Mouse (Mus musculus) layer of hippocampus, postnatal 10 days (tissue): ENCODE measurements around the gene Dusp10. TPM values are rescaled to one million over a fixed set of nuclear protein-coding genes. Genes with fewer than 3 reads are reported as not detected.
A peak's percentile ranks its signal among the peaks of the same experiment; 100 is the strongest.

Experiments used
- DNase-seq, 2 experiments: peaks; one replicate each; pipeline ENCODE4 v3.0.0; 2021; ENCODE audit warnings: low spot score in 2 of 2
- total RNA-seq, 2 experiments: library from RNA; stranded (reverse); gene quantifications; 2 replicates each; pipeline ENCODE4 v1.2.3; 2021

Gene Dusp10
- total RNA-seq, 2 experiments from 2014 or later = 2.9 to 3.2 TPM

GRCm38 (mm10) chr1:184027039-184027438 lies 13.9 kb downstream of the Dusp10 start:
- no peak for DNase-seq

DNA sequence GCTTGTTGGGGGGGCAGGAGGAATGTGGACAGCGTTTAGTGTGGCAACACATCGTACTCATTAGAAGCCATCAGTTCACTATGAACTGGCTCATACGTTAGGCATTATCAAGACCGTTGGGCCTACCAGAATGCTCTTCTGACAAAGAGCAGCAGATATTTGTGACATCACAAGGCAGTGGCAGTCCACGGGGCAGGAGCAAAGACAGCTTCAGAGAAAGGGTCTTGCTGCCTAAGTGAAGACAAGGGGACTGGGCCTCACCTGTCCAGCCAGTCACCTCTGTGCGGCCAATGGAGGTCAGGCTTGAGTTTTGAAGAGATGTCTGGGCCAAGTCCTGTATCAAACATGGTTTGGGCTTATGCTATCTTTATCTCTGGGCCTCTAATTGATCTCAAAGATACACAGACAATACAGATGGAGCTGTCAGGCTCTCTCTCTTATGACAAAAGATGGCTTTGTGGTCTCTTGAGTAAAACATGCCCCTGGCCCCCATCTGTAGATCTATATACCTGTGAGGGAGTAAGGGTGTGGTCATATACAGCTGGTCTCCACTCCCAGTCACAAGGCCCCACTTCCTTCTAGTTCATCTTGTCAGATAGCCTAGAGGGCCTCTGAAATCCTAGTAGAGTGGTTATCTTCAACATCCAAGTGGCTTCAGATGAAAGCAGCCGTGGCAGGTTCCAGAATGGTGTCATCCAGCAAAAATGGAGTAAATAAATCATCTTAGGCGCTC lies 17.1 kb downstream of the Dusp10 start:
- DNase-seq = no peak

- DNase-seq = no peak
These were observed 19.7 kb downstream of the Dusp10 start for GRCm38 (mm10) chr1:184032682-184033389.

DNA sequence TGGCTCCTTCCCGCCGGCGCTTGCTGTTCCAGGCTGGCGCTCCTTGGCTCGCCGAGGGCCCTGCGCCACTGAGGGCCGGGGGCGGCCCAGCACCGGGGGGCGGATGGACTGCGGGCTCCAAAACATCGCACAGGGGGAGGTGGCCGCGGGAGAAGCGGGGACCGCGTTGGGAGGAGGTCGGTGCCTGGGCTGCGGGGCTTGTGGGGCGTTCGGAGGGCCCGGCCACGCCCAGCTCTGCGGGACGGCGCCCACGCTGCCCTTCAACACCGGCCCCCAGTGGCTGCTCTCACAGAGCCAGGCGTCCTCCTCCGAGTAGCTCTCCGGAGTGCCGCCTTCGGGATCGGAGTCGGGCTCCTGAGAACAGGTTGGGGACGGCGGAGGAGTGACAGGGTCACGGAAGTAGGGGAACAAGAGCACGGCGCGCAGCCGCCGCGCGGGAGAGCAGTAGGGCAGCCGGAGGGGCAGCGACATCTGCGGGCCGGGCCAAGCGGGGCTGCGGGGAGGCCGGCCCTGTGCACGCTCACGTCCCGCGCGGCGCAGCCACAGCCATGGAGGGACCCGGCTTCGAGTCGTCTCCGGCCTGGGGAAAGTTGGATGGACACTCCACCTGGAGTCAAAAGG lies 20.4 kb downstream of the Dusp10 start:
- peak in 1 of 2 experiments; percentile 82 for DNase-seq

DNA sequence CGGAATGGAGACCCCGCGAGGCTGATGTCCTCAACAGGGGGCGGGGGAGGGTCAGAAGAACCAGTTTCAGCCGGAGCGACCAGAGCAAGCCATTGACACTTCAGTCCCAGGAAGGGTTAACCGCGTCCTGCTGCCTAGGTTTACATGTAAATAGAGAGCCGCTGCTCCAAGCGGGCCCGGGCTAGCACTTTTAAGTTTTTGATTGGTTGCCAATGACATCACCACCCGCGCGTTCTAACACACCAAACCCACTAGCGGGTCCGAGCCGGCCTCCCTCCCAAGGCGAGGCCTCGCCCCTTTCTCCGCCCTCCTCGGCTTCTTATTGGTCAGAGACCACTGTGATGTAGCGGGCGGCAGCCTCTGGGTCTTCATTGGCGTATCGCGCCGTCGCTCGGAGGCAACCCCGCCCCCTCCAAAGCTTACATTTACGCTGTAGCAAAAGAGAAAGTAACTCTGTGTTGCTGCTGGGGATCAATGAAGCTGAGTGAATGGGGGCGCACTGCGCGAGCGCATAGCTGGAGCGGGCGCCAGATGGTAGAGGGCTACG lies 21.0 kb downstream of the Dusp10 start, which contains the start of gene 1700056E22Rik:
Gene 1700056E22Rik, minus strand, starts transcription at position 291 of the 547 bp plus-strand sequence.
- peak; percentile 94 to 96 for DNase-seq

- peak; percentile 34 to 37 for DNase-seq
These were observed 21.7 kb downstream of the Dusp10 start for GRCm38 (mm10) chr1:184034741-184035181.

DNA sequence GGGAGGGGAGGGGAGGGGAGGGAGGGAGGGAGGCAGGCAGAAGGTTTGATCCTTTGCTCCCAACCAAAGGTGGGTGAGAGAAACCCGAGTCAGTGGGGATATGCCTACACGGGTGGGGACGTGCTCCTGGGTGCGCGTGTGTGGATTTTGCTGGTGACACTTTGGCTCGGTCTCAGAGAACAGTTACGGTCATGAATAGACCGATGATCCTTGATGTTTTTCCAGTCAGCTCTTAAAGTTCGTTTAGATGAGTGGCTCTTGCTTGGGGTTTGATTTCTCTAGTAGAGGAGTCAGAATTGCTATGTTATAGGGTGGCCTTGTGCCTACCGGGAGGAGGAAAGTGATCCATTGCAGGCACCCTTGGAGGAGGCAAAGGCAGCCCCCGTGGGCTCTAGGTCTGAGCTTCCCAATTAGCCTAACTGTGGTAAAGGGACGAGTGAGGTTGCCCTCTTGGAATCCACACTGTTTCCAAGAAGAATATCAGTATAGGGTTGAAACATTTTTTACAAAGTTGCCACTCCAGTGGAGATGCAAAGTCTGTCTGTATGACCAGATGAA lies 22.3 kb downstream of the Dusp10 start:
- DNase-seq = no peak

DNA sequence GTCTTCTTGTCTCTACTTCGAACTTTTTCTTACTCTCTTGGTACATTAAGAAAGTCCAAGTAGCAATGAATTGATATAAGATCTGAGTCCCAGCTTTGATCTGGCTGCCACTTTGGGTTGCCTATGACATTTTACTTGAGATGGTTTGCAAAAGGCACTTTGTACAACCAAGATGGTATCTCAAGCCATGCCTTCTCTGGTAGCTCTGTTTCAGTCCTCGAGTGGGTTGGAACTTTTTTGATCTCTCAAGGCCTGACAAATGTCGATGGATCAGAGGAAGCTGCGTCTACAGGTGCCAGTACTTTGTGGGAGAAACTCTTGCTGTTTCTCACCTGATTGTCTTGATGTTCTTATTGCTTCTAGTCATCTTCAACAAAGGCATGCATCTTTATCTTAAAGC lies 24.7 kb downstream of the Dusp10 start:
- DNase-seq = no peak

GRCm38 (mm10) chr1:184039301-184039700 lies 26.2 kb downstream of the Dusp10 start:
- no peak for DNase-seq

- DNase-seq = no peak
These were observed 27.1 kb downstream of the Dusp10 start for GRCm38 (mm10) chr1:184040181-184040580.

GRCm38 (mm10) chr1:184040906-184041305 lies 27.8 kb downstream of the Dusp10 start:
- DNase-seq = no peak

DNA sequence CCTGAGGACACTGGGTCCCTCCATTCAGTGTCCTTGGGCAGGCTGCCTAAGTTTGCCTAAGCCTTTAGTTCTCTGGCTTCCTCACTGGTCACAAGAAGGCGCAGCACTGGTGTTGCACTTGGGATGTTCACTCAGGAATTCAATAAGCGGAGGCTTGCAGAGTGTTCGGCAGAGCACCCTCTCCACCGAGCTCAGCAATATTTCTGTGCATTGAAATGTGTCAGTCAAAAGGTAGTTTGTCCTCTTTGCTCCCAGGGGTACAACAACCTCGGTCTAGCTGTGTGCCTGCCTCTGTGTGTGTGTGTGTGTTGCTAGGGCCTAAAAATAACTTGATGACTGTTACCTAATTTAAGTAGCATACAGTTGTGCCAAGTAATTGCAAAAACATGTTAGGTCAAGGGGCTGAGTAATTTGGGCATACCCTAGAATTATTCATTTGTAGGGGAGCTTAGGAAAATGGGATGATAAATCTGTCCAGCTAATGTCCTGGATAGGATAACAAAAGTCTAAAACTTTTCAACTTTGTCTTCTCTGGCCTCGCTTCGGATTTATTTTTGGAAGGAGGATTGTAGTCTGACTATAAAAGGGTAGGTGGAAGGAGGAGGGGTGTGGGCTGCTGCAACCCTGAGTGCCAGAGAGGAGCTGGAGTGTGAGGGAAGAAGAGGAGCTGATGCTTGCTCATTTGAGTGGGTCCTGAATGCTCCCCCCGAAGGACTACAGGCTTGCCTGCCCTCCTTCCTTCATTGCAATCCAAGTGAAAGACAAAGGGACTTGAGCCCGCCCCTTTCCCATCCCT lies 28.9 kb downstream of the Dusp10 start:
- DNase-seq = peak in 1 of 2 experiments; percentile 21

DNA sequence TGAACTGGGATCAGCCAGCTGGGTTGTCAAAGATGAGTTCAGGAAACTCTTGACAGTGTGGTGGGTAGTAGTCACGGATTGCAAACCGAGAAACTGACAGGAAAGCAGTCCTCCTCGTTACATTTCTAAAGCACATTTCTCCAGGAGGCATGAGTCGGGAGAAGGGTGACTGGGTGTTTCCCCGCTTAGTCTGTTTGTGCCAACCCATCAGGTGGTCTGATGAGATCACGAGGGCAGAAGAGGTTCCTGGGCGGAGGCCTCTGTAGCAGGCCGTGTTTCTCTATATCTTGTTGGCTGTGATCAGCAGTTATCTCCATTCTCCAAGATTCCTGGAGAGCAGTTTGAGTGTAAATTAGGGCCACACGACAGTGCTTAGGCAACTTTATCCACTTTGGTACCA lies 29.6 kb downstream of the Dusp10 start:
- DNase-seq = no peak

GRCm38 (mm10) chr1:184043391-184043790 lies 30.3 kb downstream of the Dusp10 start:
- no peak for DNase-seq

GRCm38 (mm10) chr1:184046070-184046677 lies 33.1 kb downstream of the Dusp10 start:
- DNase-seq = no peak

DNA sequence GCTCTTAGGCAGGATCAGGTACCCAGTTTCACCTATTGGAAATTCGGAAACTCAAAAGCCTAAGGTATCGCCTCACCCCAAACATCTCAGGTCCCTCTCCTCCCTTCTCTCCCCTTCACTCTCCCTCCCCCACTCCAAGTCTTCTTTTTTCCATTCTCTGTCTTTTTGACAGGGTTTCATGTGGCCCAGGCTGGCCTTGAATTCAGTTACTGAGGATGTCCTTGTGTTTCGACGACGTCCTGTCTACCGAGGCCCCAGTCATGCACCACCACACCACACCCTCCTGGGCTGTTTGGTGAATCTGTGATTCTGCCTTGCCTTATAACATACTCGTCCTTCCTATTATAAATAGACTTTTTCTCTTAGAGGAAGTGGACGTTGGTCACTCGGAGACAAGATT lies 34.7 kb downstream of the Dusp10 start:
- no peak for DNase-seq

DNA sequence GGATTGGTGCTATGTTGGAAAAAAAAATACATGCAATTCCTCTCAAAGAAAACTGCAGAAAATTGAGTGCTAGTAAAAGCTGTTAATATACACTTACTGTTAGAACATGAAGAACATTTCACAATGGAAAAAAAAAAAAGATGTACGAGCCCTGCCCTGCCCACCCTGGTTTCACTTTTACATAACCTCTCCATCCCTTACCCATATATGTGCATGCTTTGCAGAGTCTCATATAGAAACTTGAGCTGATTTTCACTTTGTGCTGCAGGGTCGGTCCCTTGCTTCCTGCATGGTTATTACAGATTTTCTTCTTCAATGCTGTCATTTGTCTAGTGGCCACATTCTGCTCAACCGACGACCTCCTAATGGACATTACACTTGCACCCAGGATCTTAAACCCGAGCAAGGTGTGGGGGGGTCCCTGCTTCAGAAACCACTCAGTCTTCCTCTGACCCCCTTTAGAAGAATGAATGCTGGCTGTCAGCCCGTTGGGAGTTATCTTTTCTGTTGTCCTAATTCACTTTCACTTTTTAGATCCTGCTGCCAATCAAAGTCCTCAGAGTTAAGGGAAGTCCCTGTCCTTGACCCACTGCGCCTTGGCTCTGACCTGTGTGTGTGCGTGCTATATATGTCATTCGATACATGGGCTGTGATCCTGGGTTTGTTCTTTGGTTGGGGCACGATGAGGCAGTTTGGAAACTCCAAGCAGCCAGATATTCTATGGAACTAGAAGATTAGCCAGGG lies 35.7 kb downstream of the Dusp10 start:
- no peak for DNase-seq

DNA sequence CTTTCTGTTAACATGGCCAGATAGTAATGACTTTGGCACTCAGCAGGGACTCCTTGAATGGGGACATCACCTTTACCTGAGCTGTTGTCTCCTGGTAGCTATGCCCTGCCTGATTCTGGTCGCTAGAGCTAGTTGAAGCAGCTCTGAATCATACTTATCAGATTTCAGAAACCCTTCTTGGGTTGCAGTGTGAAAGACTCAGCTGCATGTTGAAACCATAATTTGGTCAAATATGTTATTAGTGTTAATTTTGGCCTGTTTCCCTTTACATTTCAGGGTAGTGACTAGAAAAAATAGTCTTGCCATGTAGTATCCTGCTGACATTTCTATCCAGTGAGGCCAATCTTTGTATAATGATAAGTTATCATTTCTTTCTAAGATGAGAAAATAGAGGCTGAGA lies 38.2 kb downstream of the Dusp10 start:
- no peak for DNase-seq

- DNase-seq = no peak
These were observed 38.7 kb downstream of the Dusp10 start for GRCm38 (mm10) chr1:184051824-184052223.
